Mouse (Mus musculus): ENCODE data around the gene Lyg2. TPM values are rescaled to one million over a fixed set of nuclear protein-coding genes. Genes with fewer than 3 reads are reported as not detected.
A peak's percentile ranks its signal among the peaks of the same experiment; 100 is the strongest.

The Lyg2 gene
- polyA plus RNA-seq, 1 experiment from 2014 or later, result not detected

GRCm38 (mm10) chr1:37918096-37918495 is 1.8 kb upstream of the Lyg2 start:
- no peaks in the 10 kb centered on the region for H3K4me1 ChIP-seq
- H3K27me3 ChIP-seq (replicated peaks), result no peaks in the 10 kb centered on the region
- no peak overlapping the region for H3K4me3 ChIP-seq (replicated peaks)
- no peaks in the 10 kb centered on the region for H3K36me3 ChIP-seq
- WGBS, result 58% methylated on average over 6 of the region's 6 CpGs
- H3K4me2 ChIP-seq, result no peak overlapping the region
- no peak overlapping the region for H3K9ac ChIP-seq
- ATAC-seq (ENCODE audit: insufficient read depth, low FRiP score, low read depth), result no peak
- no peaks in the 10 kb centered on the region for H3K9me3 ChIP-seq
- no peak overlapping the region for H3K27ac ChIP-seq

GRCm38 (mm10) chr1:37917666-37918065 is 1.4 kb upstream of the Lyg2 start:
- ATAC-seq (ENCODE audit: insufficient read depth, low FRiP score, low read depth), result no peak
- H3K27ac ChIP-seq, result no peak overlapping the region
- WGBS, result 64% methylated on average over 13 of the region's 13 CpGs
- H3K27me3 ChIP-seq (replicated peaks), result no peaks in the 10 kb centered on the region
- H3K9me3 ChIP-seq, result no peaks in the 10 kb centered on the region
- H3K36me3 ChIP-seq, result no peaks in the 10 kb centered on the region
- H3K4me3 ChIP-seq (replicated peaks), result no peak overlapping the region
- H3K4me1 ChIP-seq, result no peaks in the 10 kb centered on the region
- no peak overlapping the region for H3K9ac ChIP-seq
- no peak overlapping the region for H3K4me2 ChIP-seq

GRCm38 (mm10) chr1:37912751-37913150 is 3.5 kb downstream of the Lyg2 start:
- no peak overlapping the region for H3K27ac ChIP-seq
- H3K4me1 ChIP-seq, result no peaks in the 10 kb centered on the region
- 76% methylated on average over 2 of the region's 2 CpGs for WGBS
- H3K4me3 ChIP-seq (replicated peaks), result no peak overlapping the region
- no peak overlapping the region for H3K4me2 ChIP-seq
- H3K36me3 ChIP-seq, result no peaks in the 10 kb centered on the region
- no peaks in the 10 kb centered on the region for H3K9me3 ChIP-seq
- ATAC-seq (ENCODE audit: insufficient read depth, low FRiP score, low read depth), result no peak
- H3K27me3 ChIP-seq (replicated peaks), result no peaks in the 10 kb centered on the region
- H3K9ac ChIP-seq, result no peak overlapping the region

GRCm38 (mm10) chr1:37903178-37903577 is 13.1 kb downstream of the Lyg2 start:
- Histone ChIP-seq H3K9ac (no peak overlapping the region), H3K9me3 (no peaks in the 10 kb centered on the region), H3K27ac (no peak overlapping the region), H3K4me1 (no peaks in the 10 kb centered on the region), H3K4me2 (no peak overlapping the region), H3K4me3 (replicated peaks) (no peak overlapping the region), H3K27me3 (replicated peaks) (no peaks in the 10 kb centered on the region), H3K36me3 (peaks cover 9% of the 10 kb centered on the region)
- no peak for ATAC-seq (ENCODE audit: insufficient read depth, low FRiP score, low read depth)
- 35% methylated on average over 6 of the region's 6 CpGs for WGBS

- Histone ChIP-seq H3K36me3 (peaks cover 23% of the 10 kb centered on the region), H3K27me3 (replicated peaks) (no peaks in the 10 kb centered on the region), H3K9me3 (no peaks in the 10 kb centered on the region), H3K4me3 (replicated peaks) (no peak overlapping the region), H3K4me1 (no peaks in the 10 kb centered on the region), H3K9ac (no peak overlapping the region), H3K4me2 (no peak overlapping the region), H3K27ac (no peak overlapping the region)
- no peak for ATAC-seq (ENCODE audit: insufficient read depth, low FRiP score, low read depth)
- 53% methylated on average over 6 of the region's 6 CpGs for WGBS
Observed at GRCm38 (mm10) chr1:37900288-37900687, 16.0 kb downstream of the Lyg2 start.

- Histone ChIP-seq H3K4me1 (no peaks in the 10 kb centered on the region), H3K27me3 (replicated peaks) (no peaks in the 10 kb centered on the region), H3K9ac (no peak overlapping the region), H3K4me3 (replicated peaks) (no peak overlapping the region), H3K4me2 (no peak overlapping the region), H3K9me3 (no peaks in the 10 kb centered on the region), H3K27ac (no peak overlapping the region), H3K36me3 (peaks cover 25% of the 10 kb centered on the region)
- WGBS, result 60% methylated on average over 4 of the region's 4 CpGs
- ATAC-seq (ENCODE audit: insufficient read depth, low FRiP score, low read depth), result no peak
Observed at GRCm38 (mm10) chr1:37899816-37900215, 16.5 kb downstream of the Lyg2 start.

- Histone ChIP-seq H3K27me3 (replicated peaks) (no peaks in the 10 kb centered on the region), H3K27ac (no peak overlapping the region), H3K9me3 (no peaks in the 10 kb centered on the region), H3K9ac (no peak overlapping the region), H3K4me3 (replicated peaks) (no peak overlapping the region), H3K4me1 (peaks cover 4% of the 10 kb centered on the region), H3K4me2 (no peak overlapping the region), H3K36me3 (peaks cover 29% of the 10 kb centered on the region)
- ATAC-seq (ENCODE audit: insufficient read depth, low FRiP score, low read depth), result no peak
Observed at GRCm38 (mm10) chr1:37894606-37895005, 21.7 kb downstream of the Lyg2 start.

- peak overlapping the region; percentile 73 for H3K4me2 ChIP-seq
- WGBS, result 58% methylated on average over 3 of the region's 3 CpGs
- no peaks in the 10 kb centered on the region for H3K27me3 ChIP-seq (replicated peaks)
- H3K4me1 ChIP-seq, result peaks cover 10% of the 10 kb centered on the region
- peaks cover 9% of the 10 kb centered on the region; the same call in 1 of the 2 replicates for H3K36me3 ChIP-seq
- H3K27ac ChIP-seq, result no peak overlapping the region
- peak overlapping the region; percentile 77 for H3K4me3 ChIP-seq (replicated peaks)
- ATAC-seq (ENCODE audit: insufficient read depth, low FRiP score, low read depth), result no peak
- H3K9me3 ChIP-seq, result no peaks in the 10 kb centered on the region
- no peak overlapping the region for H3K9ac ChIP-seq
Observed at GRCm38 (mm10) chr1:37891400-37891799, 24.9 kb downstream of the Lyg2 start.

- under 1% methylated on average over 41 of the region's 41 CpGs for WGBS
- H3K27ac ChIP-seq, result peak within 1 kb of the TSS; percentile 91
- peak; percentile 93 for ATAC-seq (ENCODE audit: insufficient read depth, low FRiP score, low read depth)
- peaks cover 10% of the 10 kb centered on the region for H3K4me1 ChIP-seq
- H3K36me3 ChIP-seq, result peaks cover 6% of the 10 kb centered on the region; the same call in 1 of the 2 replicates
- peak within 1 kb of the TSS; percentile 66 for H3K9ac ChIP-seq
- no peaks in the 10 kb centered on the region for H3K27me3 ChIP-seq (replicated peaks)
- peak within 1 kb of the TSS; percentile 77 for H3K4me3 ChIP-seq (replicated peaks)
- H3K9me3 ChIP-seq, result no peaks in the 10 kb centered on the region
- H3K4me2 ChIP-seq, result peak within 1 kb of the TSS; percentile 73
Observed at GRCm38 (mm10) chr1:37890025-37890652, 26.2 kb downstream of the Lyg2 start, which contains the start of the genes Mitd1 and Mrpl30. Gene Mitd1, minus strand, starts transcription at chr1:37890411. Gene Mrpl30, plus strand, starts transcription at chr1:37890477.

- Histone ChIP-seq H3K4me1 (peaks cover 10% of the 10 kb centered on the region), H3K27ac (peak overlapping the region; percentile 91), H3K27me3 (replicated peaks) (no peaks in the 10 kb centered on the region), H3K4me2 (peak overlapping the region; percentile 73), H3K4me3 (replicated peaks) (peak overlapping the region; percentile 77), H3K36me3 (peaks cover under 1% of the 10 kb centered on the region; the same call in 1 of the 2 replicates), H3K9me3 (no peaks in the 10 kb centered on the region), H3K9ac (peak overlapping the region; percentile 65; the same call in 1 of the 2 replicates)
- ATAC-seq (ENCODE audit: insufficient read depth, low FRiP score, low read depth), result no peak
- WGBS, result 72% methylated on average over 7 of the region's 7 CpGs
Observed at GRCm38 (mm10) chr1:37889206-37889605, 27.1 kb downstream of the Lyg2 start.

GRCm38 (mm10) chr1:37884451-37884850 is 31.8 kb downstream of the Lyg2 start:
- H3K27ac ChIP-seq, result no peak overlapping the region
- H3K27me3 ChIP-seq (replicated peaks), result no peaks in the 10 kb centered on the region
- 70% methylated on average over 4 of the region's 4 CpGs for WGBS
- peaks cover 18% of the 10 kb centered on the region for H3K36me3 ChIP-seq
- no peak overlapping the region for H3K9ac ChIP-seq
- no peak overlapping the region for H3K4me2 ChIP-seq
- peaks cover 5% of the 10 kb centered on the region for H3K4me1 ChIP-seq
- no peak for ATAC-seq (ENCODE audit: insufficient read depth, low FRiP score, low read depth)
- H3K9me3 ChIP-seq, result no peaks in the 10 kb centered on the region
- H3K4me3 ChIP-seq (replicated peaks), result no peak overlapping the region

- ATAC-seq (ENCODE audit: insufficient read depth, low FRiP score, low read depth), result no peak
Observed at GRCm38 (mm10) chr1:37883411-37883810, 32.9 kb downstream of the Lyg2 start.

More at GRCm38 (mm10) chr1:37883411-37883810, 32.9 kb downstream of the Lyg2 start:
- Histone ChIP-seq H3K4me1 (no peaks in the 10 kb centered on the region), H3K4me3 (replicated peaks) (no peak overlapping the region), H3K9me3 (no peaks in the 10 kb centered on the region), H3K4me2 (no peak overlapping the region), H3K27me3 (replicated peaks) (no peaks in the 10 kb centered on the region), H3K36me3 (peaks cover 27% of the 10 kb centered on the region), H3K9ac (no peak overlapping the region), H3K27ac (no peak overlapping the region)
- 88% methylated on average over 4 of the region's 4 CpGs for WGBS

Measured in stomach, embryonic 15.5 days (tissue).